Mouse (Mus musculus) heart, postnatal 0 days (tissue): ENCODE measurements around the gene Oard1. TPM values are rescaled to one million over a fixed set of nuclear protein-coding genes. Genes with fewer than 3 reads are reported as not detected.

Source experiments
- ATAC-seq: fragments of 200-750 bp; cut with Nextera tagmentation; 2 replicates; pipeline ENCODE4 v1.8.0; 2017; ENCODE audit warnings: low read depth, moderate number of reproducible peaks, moderate library complexity; ENCODE audit not compliant: insufficient read depth
- DNase-seq: peaks from one replicate; pipeline ENCODE4 v3.0.0-alpha.2; 2016; ENCODE audit warnings: low spot score
- H3K27ac ChIP-seq: fragments of 300-500 bp; sonication (generic); 2 replicates; pipeline ENCODE4 v1.5.1; 2014; ENCODE audit warnings: low read depth, mild to moderate bottlenecking
- H3K27me3 ChIP-seq: fragments of 300-500 bp; sonication (generic); 2 replicates; pipeline ENCODE4 v1.6.1; 2014; ENCODE audit warnings: low read length, mixed read lengths; ENCODE audit not compliant: control insufficient read depth, insufficient read depth
- H3K36me3 ChIP-seq: fragments of 300-500 bp; sonication (generic); replicated peaks from 2 replicates; pipeline ENCODE4 v1.6.1; 2014; ENCODE audit warnings: low read length, mixed read lengths; ENCODE audit not compliant: control insufficient read depth, insufficient read depth
- H3K4me1 ChIP-seq: fragments of 300-500 bp; sonication (generic); 2 replicates; pipeline ENCODE4 v1.6.1; 2014; ENCODE audit warnings: antibody characterized with exemption; ENCODE audit not compliant: control insufficient read depth, insufficient read depth
- H3K4me2 ChIP-seq: fragments of 300-500 bp; sonication (generic); 2 replicates; pipeline ENCODE4 v1.6.1; 2014; ENCODE audit warnings: low read depth, mild to moderate bottlenecking, low read length, moderate library complexity
- H3K4me3 ChIP-seq: fragments of 300-500 bp; sonication (generic); 2 replicates; pipeline ENCODE4 v1.5.1; 2014; ENCODE audit warnings: low read depth, low read length
- H3K9ac ChIP-seq: fragments of 300-500 bp; sonication (generic); replicated peaks from 2 replicates; pipeline ENCODE4 v1.6.1; 2014; ENCODE audit warnings: low read depth, low read length, mixed read lengths
- H3K9me3 ChIP-seq: fragments of 300-500 bp; sonication (generic); replicated peaks from 2 replicates; pipeline ENCODE4 v1.6.1; 2016; ENCODE audit warnings: low read length; ENCODE audit not compliant: control insufficient read depth
- CTCF ChIP-seq: IDR thresholded peaks from 2 replicates; pipeline ENCODE4 v1.5.1; 2016; ENCODE audit warnings: antibody characterized with exemption, control low read depth, low read depth
- EP300 ChIP-seq: IDR thresholded peaks from 2 replicates; pipeline ENCODE4 v1.6.1; 2016; ENCODE audit warnings: antibody characterized with exemption, low read depth
- WGBS: fragments of 180-500 bp; shearing (Covaris S2); extraction: QIAGEN DNeasy Blood & Tissue Kit; methylation state at CpG from one replicate; pipeline ENCODE4 v1.1.7; 2014; 5-methylcytosine and 5-hydroxymethylcytosine counted together
- polyA plus RNA-seq: library from polyadenylated mRNA; unstranded; fragments of >200 nt; fragmentation: Nextera tagmentation; extraction: Ambion mirVana; gene quantifications from 2 replicates; pipeline ENCODE4 v1.2.1, GENCODE M21; 2015
- total RNA-seq: library from RNA; depleted of rRNA; stranded (reverse); fragments of >200 nt; gene quantifications from 2 replicates; pipeline ENCODE4 v1.2.3, GENCODE M21; 2014; ENCODE audit warnings: low replicate concordance

The Oard1 gene
- total and polyA plus RNA-seq, 2 experiments from 2014 or later = 7.1 to 30.3 TPM

- Histone ChIP-seq H3K27me3 (no peaks in the 10 kb centered on the region), H3K27ac (peak overlapping the region; percentile 83), H3K9ac (no peak overlapping the region), H3K36me3 (peaks cover 38% of the 10 kb centered on the region), H3K9me3 (no peaks in the 10 kb centered on the region), H3K4me2 (peak overlapping the region; percentile 45), H3K4me1 (peaks cover 57% of the 10 kb centered on the region), H3K4me3 (0 out of 2 replicates have a peak overlapping the region, but pooled peaks have one; percentile 8)
- WGBS = 12% methylated on average over 9 of the region's 9 CpGs
- no peak for TF ChIP-seq EP300
- no peak for TF ChIP-seq CTCF
- DNase-seq (peak; percentile 58), ATAC-seq (no peak)
These were observed 16.2 kb downstream of the Oard1 start for GRCm38 (mm10) chr17:48425823-48426612.

GRCm38 (mm10) chr17:48426991-48427750, 17.4 kb downstream of the Oard1 start:
- peaks cover 27% of the 10 kb centered on the region for H3K36me3 ChIP-seq
- H3K4me1 ChIP-seq = peaks cover 57% of the 10 kb centered on the region
- peak overlapping the region; percentile 45 for H3K4me2 ChIP-seq
- 29% methylated on average over 13 of the region's 13 CpGs for WGBS
- peak overlapping the region; percentile 38 for H3K9ac ChIP-seq
- TF ChIP-seq EP300 = peak; percentile 42; the same call in 1 of the 2 replicates
- no peak for TF ChIP-seq CTCF
- ATAC-seq (peak; percentile 58; the same call in 1 of the 2 replicates), DNase-seq (peak; percentile 52)
- H3K4me3 ChIP-seq = no peak overlapping the region; the same call in 1 of the 2 replicates
- peak overlapping the region; percentile 86 for H3K27ac ChIP-seq
- H3K9me3 ChIP-seq = no peaks in the 10 kb centered on the region
- H3K27me3 ChIP-seq = no peaks in the 10 kb centered on the region

GRCm38 (mm10) chr17:48427852-48428530, 18.2 kb downstream of the Oard1 start:
- Histone ChIP-seq H3K4me3 (no peak overlapping the region), H3K4me1 (peaks cover 61% of the 10 kb centered on the region), H3K27ac (peak overlapping the region; percentile 86), H3K4me2 (peak overlapping the region; percentile 60; the same call in 1 of the 2 replicates), H3K9me3 (no peaks in the 10 kb centered on the region), H3K27me3 (no peaks in the 10 kb centered on the region), H3K36me3 (peaks cover 19% of the 10 kb centered on the region), H3K9ac (no peak overlapping the region)
- WGBS = 43% methylated on average over 11 of the region's 11 CpGs
- DNase-seq (no peak), ATAC-seq (no peak)
- no peak for TF ChIP-seq EP300
- TF ChIP-seq CTCF = no peak

- peak; percentile 83 for DNase-seq
- Histone ChIP-seq H3K4me3 (peak overlapping the region; percentile 51), H3K9ac (peak overlapping the region; percentile 79), H3K27me3 (no peaks in the 10 kb centered on the region), H3K36me3 (no peaks in the 10 kb centered on the region), H3K4me2 (peak overlapping the region; percentile 60), H3K9me3 (no peaks in the 10 kb centered on the region), H3K27ac (peak overlapping the region; percentile 98), H3K4me1 (peaks cover 56% of the 10 kb centered on the region)
- WGBS = 8% methylated on average over 5 of the region's 5 CpGs
- TF ChIP-seq CTCF (no peak), EP300 (no peak)
- peak; percentile 52 for ATAC-seq
These were observed 20.6 kb downstream of the Oard1 start for GRCm38 (mm10) chr17:48430394-48430793.

GRCm38 (mm10) chr17:48431054-48431453, 21.2 kb downstream of the Oard1 start:
- Histone ChIP-seq H3K27ac (peak overlapping the region; percentile 98), H3K9me3 (no peaks in the 10 kb centered on the region), H3K9ac (peak overlapping the region; percentile 79), H3K36me3 (no peaks in the 10 kb centered on the region), H3K4me2 (peak overlapping the region; percentile 60), H3K4me3 (peak overlapping the region; percentile 51), H3K27me3 (no peaks in the 10 kb centered on the region), H3K4me1 (peaks cover 56% of the 10 kb centered on the region)
- whole genome bisulfite sequencing = 39% methylated on average over 5 of the region's 5 CpGs
- ATAC-seq (no peak), DNase-seq (no peak)
- no peak for TF ChIP-seq CTCF
- TF ChIP-seq EP300 = no peak
